Mouse (Mus musculus) erythroblast, embryonic 14.5 days (primary cell): Measurements from ENCODE around the gene Serpina1b.
"Not testable (repeated sequence)": the region's sequence is repeated elsewhere in the genome, so short reads cannot be mapped to it uniquely, and the experiment has no call there.

Experiments used
- GATA1 ChIP-seq: IDR thresholded peaks from 2 replicates; pipeline ENCODE4 v1.6.1; 2012; ENCODE audit warnings: low read length, inconsistent platforms, mixed read lengths
- TAL1 ChIP-seq: IDR thresholded peaks from 3 replicates; pipeline ENCODE4 v1.6.1; 2012; ENCODE audit warnings: low read length, inconsistent platforms, mixed read lengths

GRCm38 (mm10) chr12:103830273-103830672 is at the start of gene Serpina1b:
- TF ChIP-seq GATA1, TAL1: not testable (repeated sequence)
